Mouse (Mus musculus): ENCODE results near the gene Esrra.

Esrra gene

GRCm38 (mm10) chr19:6921647-6922567 lies at the start of gene Esrra:
Gene Esrra (minus strand): TSS chr19:6921813.
- WGBS = under 1% methylated on average over 63 of the region's 66 CpGs

GRCm38 (mm10) chr19:6970460-6971085 lies 49.0 kb upstream of the Esrra start:
- 29% methylated on average over 11 of the region's 11 CpGs for WGBS

- WGBS = 2% methylated on average over 55 of the region's 55 CpGs
These were observed 48.2 kb upstream of the Esrra start for GRCm38 (mm10) chr19:6969665-6970381.

GRCm38 (mm10) chr19:6969291-6969664 lies 47.7 kb upstream of the Esrra start:
- 9% methylated on average over 20 of the region's 20 CpGs for WGBS

GRCm38 (mm10) chr19:6968491-6969271 lies 47.1 kb upstream of the Esrra start:
- WGBS = 40% methylated on average over 15 of the region's 15 CpGs

GRCm38 (mm10) chr19:6956461-6956860 lies 34.8 kb upstream of the Esrra start:
- 89% methylated on average over 10 of the region's 10 CpGs for WGBS

- whole genome bisulfite sequencing = 89% methylated on average over 7 of the region's 7 CpGs
These were observed 33.8 kb upstream of the Esrra start for GRCm38 (mm10) chr19:6955424-6955823.

- WGBS = 56% methylated on average over 9 of the region's 9 CpGs
These were observed 32.4 kb upstream of the Esrra start for GRCm38 (mm10) chr19:6954046-6954445.

GRCm38 (mm10) chr19:6952712-6953037 lies 31.1 kb upstream of the Esrra start:
- 12% methylated on average over 3 of the region's 3 CpGs for WGBS

GRCm38 (mm10) chr19:6951994-6952711 lies 30.5 kb upstream of the Esrra start:
- WGBS = 3% methylated on average over 31 of the region's 31 CpGs

GRCm38 (mm10) chr19:6951381-6951968 lies 29.9 kb upstream of the Esrra start:
- under 1% methylated on average over 35 of the region's 35 CpGs for WGBS

- under 1% methylated on average over 28 of the region's 28 CpGs for WGBS
These were observed 29.1 kb upstream of the Esrra start for GRCm38 (mm10) chr19:6950613-6951153.

- whole genome bisulfite sequencing = 46% methylated on average over 5 of the region's 5 CpGs
These were observed 28.3 kb upstream of the Esrra start for GRCm38 (mm10) chr19:6949951-6950350.

GRCm38 (mm10) chr19:6949532-6949931 lies 27.9 kb upstream of the Esrra start:
- WGBS = 94% methylated on average over 5 of the region's 5 CpGs

- WGBS = 64% methylated on average over 4 of the region's 4 CpGs
These were observed 26.6 kb upstream of the Esrra start for GRCm38 (mm10) chr19:6948186-6948585.

GRCm38 (mm10) chr19:6947742-6948141 lies 26.1 kb upstream of the Esrra start:
- 62% methylated on average over 4 of the region's 4 CpGs for WGBS

GRCm38 (mm10) chr19:6943709-6944108 lies 22.1 kb upstream of the Esrra start:
- 88% methylated on average over 6 of the region's 6 CpGs for WGBS

GRCm38 (mm10) chr19:6942764-6943163 lies 21.2 kb upstream of the Esrra start:
- WGBS = 26% methylated on average over 5 of the region's 5 CpGs

GRCm38 (mm10) chr19:6942249-6942691 lies 20.7 kb upstream of the Esrra start, which contains the start of gene Gpr137:
Gene Gpr137 (minus strand): TSS chr19:6942480.
- WGBS = under 1% methylated on average over 27 of the region's 27 CpGs

All from cerebral cortex, adult 2 months (tissue).